Mouse (Mus musculus) forebrain, embryonic 16.5 days (tissue): ENCODE data around the gene Syt9. TPM values are rescaled to one million over a fixed set of nuclear protein-coding genes. Genes with fewer than 3 reads are reported as not detected.

ENCODE experiments used
- ATAC-seq: fragments of 200-750 bp; cut with Nextera tagmentation; 2 replicates; pipeline ENCODE4 v1.8.0; 2017; ENCODE audit warnings: mild to moderate bottlenecking, moderate library complexity
- H3K27ac ChIP-seq: fragments of 300-500 bp; sonication (generic); 2 replicates; pipeline ENCODE4 v1.5.1; 2014; ENCODE audit warnings: low read length, control low read depth
- H3K27me3 ChIP-seq: fragments of 300-500 bp; sonication (generic); replicated peaks from 2 replicates; pipeline ENCODE4 v1.6.1; 2014; ENCODE audit warnings: low read length; ENCODE audit not compliant: control insufficient read depth, insufficient read depth
- H3K36me3 ChIP-seq: fragments of 300-500 bp; sonication (generic); 2 replicates; pipeline ENCODE4 v1.6.1; 2014; ENCODE audit not compliant: control insufficient read depth, insufficient read depth
- H3K4me1 ChIP-seq: fragments of 300-500 bp; sonication (generic); replicated peaks from 2 replicates; pipeline ENCODE4 v1.6.1; 2014; ENCODE audit warnings: low read length; ENCODE audit not compliant: control insufficient read depth, insufficient read depth
- H3K4me2 ChIP-seq: fragments of 300-500 bp; sonication (generic); 2 replicates; pipeline ENCODE4 v1.6.1; 2014; ENCODE audit warnings: mild to moderate bottlenecking, low read length, control low read depth
- H3K4me3 ChIP-seq: fragments of 300-500 bp; sonication (generic); replicated peaks from 2 replicates; pipeline ENCODE4 v1.5.1; 2014; ENCODE audit warnings: mild to moderate bottlenecking, low read length, control low read depth
- H3K9ac ChIP-seq: fragments of 300-500 bp; sonication (generic); replicated peaks from 2 replicates; pipeline ENCODE4 v1.6.1; 2014; ENCODE audit warnings: low read depth, low read length, control low read depth
- H3K9me3 ChIP-seq: fragments of 300-500 bp; sonication (generic); 2 replicates; pipeline ENCODE4 v1.6.1; 2016; ENCODE audit warnings: low read length; ENCODE audit not compliant: control insufficient read depth
- WGBS: fragments of 180-500 bp; shearing (Covaris S2); extraction: QIAGEN DNeasy Blood & Tissue Kit; methylation state at CpG from one replicate; pipeline ENCODE4 v1.1.7; 2014; 5-methylcytosine and 5-hydroxymethylcytosine counted together
- polyA plus RNA-seq: library from polyadenylated mRNA; unstranded; fragments of >200 nt; fragmentation: Nextera tagmentation; extraction: Ambion mirVana; gene quantifications from 2 replicates; pipeline ENCODE4 v1.2.1, GENCODE M21; 2015

The Syt9 gene
- polyA plus RNA-seq, 1 experiment from 2014 or later = 8.2 TPM

GRCm38 (mm10) chr7:107526299-107526698, 155.8 kb downstream of the Syt9 start:
- Histone ChIP-seq H3K9ac (no peak overlapping the region), H3K4me3 (no peak overlapping the region), H3K36me3 (no peaks in the 10 kb centered on the region), H3K27ac (no peak overlapping the region), H3K9me3 (no peaks in the 10 kb centered on the region), H3K27me3 (no peaks in the 10 kb centered on the region), H3K4me2 (no peak overlapping the region), H3K4me1 (no peaks in the 10 kb centered on the region)
- 24% methylated on average over 1 of the region's 1 CpGs for WGBS
- peak; percentile 61; the same call in 1 of the 2 replicates for ATAC-seq

- H3K27me3 ChIP-seq = no peaks in the 10 kb centered on the region
- H3K4me1 ChIP-seq = no peaks in the 10 kb centered on the region
- 56% methylated on average over 3 of the region's 3 CpGs for WGBS
- H3K9me3 ChIP-seq = no peaks in the 10 kb centered on the region
- no peak overlapping the region for H3K4me3 ChIP-seq
- H3K27ac ChIP-seq = no peak overlapping the region
- no peaks in the 10 kb centered on the region for H3K36me3 ChIP-seq
- no peak overlapping the region for H3K4me2 ChIP-seq
- ATAC-seq = peak; percentile 73
- H3K9ac ChIP-seq = no peak overlapping the region
These were observed 157.7 kb downstream of the Syt9 start for GRCm38 (mm10) chr7:107528169-107528772.

GRCm38 (mm10) chr7:107529364-107529763, 158.8 kb downstream of the Syt9 start:
- Histone ChIP-seq H3K4me1 (no peaks in the 10 kb centered on the region), H3K27me3 (no peaks in the 10 kb centered on the region), H3K9ac (no peak overlapping the region), H3K4me3 (no peak overlapping the region), H3K27ac (no peak overlapping the region), H3K36me3 (no peaks in the 10 kb centered on the region), H3K4me2 (no peak overlapping the region), H3K9me3 (no peaks in the 10 kb centered on the region)
- WGBS = 68% methylated on average over 5 of the region's 5 CpGs
- no peak for ATAC-seq

GRCm38 (mm10) chr7:107535311-107535710, 164.8 kb downstream of the Syt9 start:
- no peaks in the 10 kb centered on the region for H3K4me1 ChIP-seq
- no peak overlapping the region for H3K27ac ChIP-seq
- H3K36me3 ChIP-seq = no peaks in the 10 kb centered on the region
- H3K9ac ChIP-seq = no peak overlapping the region
- WGBS = 78% methylated on average over 4 of the region's 4 CpGs
- no peak overlapping the region for H3K4me3 ChIP-seq
- no peaks in the 10 kb centered on the region for H3K27me3 ChIP-seq
- no peak for ATAC-seq
- no peak overlapping the region for H3K4me2 ChIP-seq
- H3K9me3 ChIP-seq = no peaks in the 10 kb centered on the region

- no peak overlapping the region for H3K9ac ChIP-seq
These were observed 166.0 kb downstream of the Syt9 start for GRCm38 (mm10) chr7:107536516-107536915.

GRCm38 (mm10) chr7:107540034-107540433, 169.5 kb downstream of the Syt9 start:
- WGBS = 61% methylated on average over 4 of the region's 4 CpGs
- Histone ChIP-seq H3K4me1 (no peaks in the 10 kb centered on the region), H3K9ac (no peak overlapping the region), H3K27ac (no peak overlapping the region), H3K27me3 (no peaks in the 10 kb centered on the region), H3K9me3 (no peaks in the 10 kb centered on the region), H3K36me3 (no peaks in the 10 kb centered on the region), H3K4me3 (no peak overlapping the region), H3K4me2 (no peak overlapping the region)
- ATAC-seq = no peak

More at GRCm38 (mm10) chr7:107536516-107536915, 166.0 kb downstream of the Syt9 start:
- no peaks in the 10 kb centered on the region for H3K9me3 ChIP-seq
- no peaks in the 10 kb centered on the region for H3K4me1 ChIP-seq
- H3K4me3 ChIP-seq = no peak overlapping the region
- no peak overlapping the region for H3K4me2 ChIP-seq
- ATAC-seq = no peak
- H3K27me3 ChIP-seq = no peaks in the 10 kb centered on the region
- WGBS = 25% methylated on average over 6 of the region's 6 CpGs
- H3K36me3 ChIP-seq = no peaks in the 10 kb centered on the region
- no peak overlapping the region for H3K27ac ChIP-seq

- Histone ChIP-seq H3K4me1 (no peaks in the 10 kb centered on the region), H3K4me2 (no peak overlapping the region), H3K9ac (no peak overlapping the region), H3K27me3 (no peaks in the 10 kb centered on the region), H3K27ac (no peak overlapping the region), H3K9me3 (no peaks in the 10 kb centered on the region), H3K4me3 (no peak overlapping the region), H3K36me3 (no peaks in the 10 kb centered on the region)
- ATAC-seq = no peak
- WGBS = 33% methylated on average over 1 of the region's 1 CpGs
These were observed 174.5 kb downstream of the Syt9 start for GRCm38 (mm10) chr7:107545011-107545410.

- ATAC-seq = no peak
- no peaks in the 10 kb centered on the region for H3K36me3 ChIP-seq
- WGBS = 94% methylated on average over 3 of the region's 3 CpGs
- no peak overlapping the region for H3K9ac ChIP-seq
- H3K27ac ChIP-seq = no peak overlapping the region
- H3K4me3 ChIP-seq = no peak overlapping the region
- no peaks in the 10 kb centered on the region for H3K9me3 ChIP-seq
- no peak overlapping the region for H3K4me2 ChIP-seq
- no peaks in the 10 kb centered on the region for H3K4me1 ChIP-seq
- H3K27me3 ChIP-seq = no peaks in the 10 kb centered on the region
These were observed 177.3 kb downstream of the Syt9 start for GRCm38 (mm10) chr7:107547872-107548271.

- Histone ChIP-seq H3K9ac (no peak overlapping the region), H3K27me3 (no peaks in the 10 kb centered on the region), H3K4me2 (no peak overlapping the region), H3K4me3 (no peak overlapping the region), H3K36me3 (no peaks in the 10 kb centered on the region), H3K9me3 (no peaks in the 10 kb centered on the region), H3K4me1 (no peaks in the 10 kb centered on the region), H3K27ac (no peak overlapping the region)
- ATAC-seq = no peak
- WGBS = 67% methylated on average over 1 of the region's 1 CpGs
These were observed 182.9 kb downstream of the Syt9 start for GRCm38 (mm10) chr7:107553461-107553860.

GRCm38 (mm10) chr7:107555906-107556305, 185.4 kb downstream of the Syt9 start:
- Histone ChIP-seq H3K27ac (no peak overlapping the region), H3K9ac (no peak overlapping the region), H3K4me1 (no peaks in the 10 kb centered on the region), H3K4me2 (no peak overlapping the region), H3K36me3 (no peaks in the 10 kb centered on the region), H3K9me3 (no peaks in the 10 kb centered on the region), H3K27me3 (no peaks in the 10 kb centered on the region), H3K4me3 (no peak overlapping the region)
- 79% methylated on average over 3 of the region's 3 CpGs for WGBS
- no peak for ATAC-seq
